8 mouse cellular contexts compared by ENCODE assay signal in the genomic region with DNA sequence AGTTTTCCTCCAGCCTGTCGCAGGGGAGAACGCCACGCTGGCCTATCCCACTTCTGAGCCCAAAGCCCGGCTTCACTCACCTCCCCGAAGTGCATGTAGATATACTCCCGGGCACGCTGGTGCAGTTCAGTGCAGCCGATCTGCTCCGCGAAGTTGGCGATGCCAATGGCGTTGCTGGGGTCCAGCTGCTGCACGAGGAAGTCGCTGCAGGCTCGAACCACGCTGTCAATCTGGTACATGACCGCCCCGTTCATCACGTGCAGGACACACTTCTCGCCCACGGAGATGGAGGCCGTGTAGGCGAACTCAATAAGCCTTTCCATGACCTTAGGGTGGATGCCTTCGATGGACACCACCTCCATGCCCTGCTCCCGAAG. TPM values are rescaled to one million over a fixed set of nuclear protein-coding genes. Genes with fewer than 3 reads are reported as not detected.
A peak's percentile ranks its signal among the peaks of the same experiment; 100 is the strongest.
DNase-seq lines count a peak whose midpoint lies in the region; ATAC-seq and TF ChIP-seq lines count a peak whose summit lies in the region.

No protein-coding gene starts in this region.

- intact Hi-C loops in heart, postnatal 10 days (cut with DNase I) = loop anchor here (5.0 kb wide), 1 partner anchor 120 kb away; no protein-coding TSS in a partner anchor
- intact Hi-C loops in left cerebral cortex, postnatal 14 days (cut with DNase I) = loop anchor here (10.0 kb wide), 1 partner anchor 118 kb away; no protein-coding TSS in a partner anchor

- H3K9me3 ChIP-seq in heart, embryonic 15.5 days (replicated peaks) = no peaks in the 10 kb centered on the region
- no peaks in the 10 kb centered on the region for H3K9me3 ChIP-seq in G1E (replicated peaks)
- H3K9me3 ChIP-seq in hindbrain, embryonic 10.5 days = no peaks in the 10 kb centered on the region
- no peaks in the 10 kb centered on the region for H3K9me3 ChIP-seq in midbrain, embryonic 10.5 days (replicated peaks)

- H3K9ac ChIP-seq in heart, embryonic 15.5 days = peak overlapping the region; percentile 100

- peak overlapping the region; percentile 83 for H3K4me2 ChIP-seq in heart, embryonic 15.5 days

- TF ChIP-seq CTCF in G1E (IDR thresholded peaks at IDR 0.05; ENCODE audit: low read depth, low read length) = no peak

- DNase-seq in heart, postnatal 10 days = no peak
- DNase-seq in G1E (ENCODE audit: low spot score) = no peak
- no peak for DNase-seq in hindbrain, embryonic 10.5 days (ENCODE audit: low spot score)
- no peak for DNase-seq in midbrain, embryonic 10.5 days (ENCODE audit: low spot score)
- DNase-seq in left cerebral cortex, postnatal 14 days (ENCODE audit: low spot score in 2 of 2) = no peak
- no peak for DNase-seq in layer of hippocampus, adult 9-11 months
- no peak for DNase-seq in right cerebral cortex, postnatal 4 days

- peaks cover 22% of the 10 kb centered on the region for H3K4me1 ChIP-seq in heart, embryonic 15.5 days (replicated peaks)
- H3K4me1 ChIP-seq in G1E (ENCODE audit: insufficient read depth, low read depth, low read length) = peaks cover 66% of the 10 kb centered on the region
- H3K4me1 ChIP-seq in hindbrain, embryonic 10.5 days (replicated peaks) = peaks cover 30% of the 10 kb centered on the region
- H3K4me1 ChIP-seq in midbrain, embryonic 10.5 days = peaks cover 28% of the 10 kb centered on the region

- peak overlapping the region; percentile 98 for H3K27ac ChIP-seq in heart, embryonic 15.5 days
- peak overlapping the region; percentile 98; the same call in 1 of the 2 replicates for H3K27ac ChIP-seq in hindbrain, embryonic 10.5 days
- H3K27ac ChIP-seq in midbrain, embryonic 10.5 days (replicated peaks) = peak overlapping the region; percentile 99

- H3K4me3 ChIP-seq in heart, embryonic 15.5 days = peak overlapping the region; percentile 97
- H3K4me3 ChIP-seq in G1E (ENCODE audit: low read depth, low read length) = peak overlapping the region; percentile 88
- H3K4me3 ChIP-seq in hindbrain, embryonic 10.5 days = peak overlapping the region; percentile 82
- H3K4me3 ChIP-seq in midbrain, embryonic 10.5 days = peak overlapping the region; percentile 76

- no peaks in the 10 kb centered on the region for H3K27me3 ChIP-seq in heart, embryonic 15.5 days
- H3K27me3 ChIP-seq in G1E (ENCODE audit: insufficient read depth, low read length) = no peaks in the 10 kb centered on the region
- peaks cover 30% of the 10 kb centered on the region for H3K27me3 ChIP-seq in hindbrain, embryonic 10.5 days (ENCODE audit: insufficient read depth, poor library complexity, severe bottlenecking)
- peaks cover 33% of the 10 kb centered on the region for H3K27me3 ChIP-seq in midbrain, embryonic 10.5 days (ENCODE audit: low read depth, poor library complexity, severe bottlenecking)

- no peak for ATAC-seq in heart, embryonic 15.5 days (replicated peaks; ENCODE audit: insufficient number of reproducible peaks, insufficient read depth, low FRiP score, low read depth)
- ATAC-seq in G1E (ENCODE audit: extremely low read depth, insufficient number of reproducible peaks, low FRiP score, poor library complexity, severe bottlenecking) = no peak

- 79% methylated on average over 25 of the region's 25 CpGs for WGBS in heart, embryonic 15.5 days
- WGBS in hindbrain, embryonic 10.5 days = 87% methylated on average over 25 of the region's 25 CpGs
- WGBS in midbrain, embryonic 10.5 days = 87% methylated on average over 25 of the region's 25 CpGs

- H3K36me3 ChIP-seq in heart, embryonic 15.5 days = peaks cover 38% of the 10 kb centered on the region
- H3K36me3 ChIP-seq in G1E (replicated peaks) = peaks cover 64% of the 10 kb centered on the region
- peaks cover 46% of the 10 kb centered on the region for H3K36me3 ChIP-seq in hindbrain, embryonic 10.5 days
- H3K36me3 ChIP-seq in midbrain, embryonic 10.5 days = peaks cover 49% of the 10 kb centered on the region

RNA-seq across cellular contexts. Expression of gene Keap1, which starts 2.2 kb away (rescaled TPM):
- polyA plus RNA-seq in heart, embryonic 15.5 days (2015; fragmentation: Nextera tagmentation; extraction: Ambion mirVana) = 43.4 and 56.9 TPM in 2 replicates
- total RNA-seq in heart, postnatal 10 days (2021) = 10 to 100 TPM; 38.5 to 39.5 TPM
- total RNA-seq in G1E (2014; fragmentation: Nextera tagmentation) (16.7 and 21.3 TPM in 2 replicates), G1E (2017) (46.4 and 48.1 TPM in 2 replicates)
- 73.3 and 81.7 TPM in 2 replicates for polyA plus RNA-seq in G1E (2012)
- 46.5 and 50.0 TPM in 2 replicates for polyA plus RNA-seq in hindbrain, embryonic 10.5 days (2016; fragmentation: Nextera tagmentation; extraction: Ambion mirVana)
- 47.1 and 50.8 TPM in 2 replicates for polyA plus RNA-seq in midbrain, embryonic 10.5 days (2016; fragmentation: Nextera tagmentation; extraction: Ambion mirVana)
- total RNA-seq in left cerebral cortex, postnatal 14 days (2021) = 10 to 100 TPM; 47.2 to 50.5 TPM

RNA-seq across cellular contexts. Expression of gene S1pr5, which starts 11.3 kb away (rescaled TPM):
- polyA plus RNA-seq in heart, embryonic 15.5 days (2015; fragmentation: Nextera tagmentation; extraction: Ambion mirVana) = 0.05 and 0.11 TPM in 2 replicates
- total RNA-seq in heart, postnatal 10 days (2021) = under 1 TPM; 0.41 to 0.50 TPM
- total RNA-seq in G1E (2014; fragmentation: Nextera tagmentation) (not detected in 2 replicates), G1E (2017) (0.11 TPM in 1 of 2 replicates, not detected in the other)
- not detected in 2 replicates for polyA plus RNA-seq in G1E (2012)
- polyA plus RNA-seq in hindbrain, embryonic 10.5 days (2016; fragmentation: Nextera tagmentation; extraction: Ambion mirVana) = 0.20 and 0.35 TPM in 2 replicates
- 0.10 and 0.11 TPM in 2 replicates for polyA plus RNA-seq in midbrain, embryonic 10.5 days (2016; fragmentation: Nextera tagmentation; extraction: Ambion mirVana)
- 1 to 10 TPM; 3.4 to 5.2 TPM for total RNA-seq in left cerebral cortex, postnatal 14 days (2021)

RNA-seq across cellular contexts. Expression of gene Atg4d, which starts 28.1 kb away (rescaled TPM):
- polyA plus RNA-seq in heart, embryonic 15.5 days (2015; fragmentation: Nextera tagmentation; extraction: Ambion mirVana) = 48.5 and 50.9 TPM in 2 replicates
- 10 to 100 TPM; 67.6 to 69.6 TPM for total RNA-seq in heart, postnatal 10 days (2021)
- total RNA-seq in G1E (2014; fragmentation: Nextera tagmentation) (7.0 and 14.5 TPM in 2 replicates), G1E (2017) (9.1 and 11.0 TPM in 2 replicates)
- polyA plus RNA-seq in G1E (2012) = 14.9 and 20.7 TPM in 2 replicates
- 52.3 and 59.4 TPM in 2 replicates for polyA plus RNA-seq in hindbrain, embryonic 10.5 days (2016; fragmentation: Nextera tagmentation; extraction: Ambion mirVana)
- polyA plus RNA-seq in midbrain, embryonic 10.5 days (2016; fragmentation: Nextera tagmentation; extraction: Ambion mirVana) = 48.6 and 49.9 TPM in 2 replicates
- total RNA-seq in left cerebral cortex, postnatal 14 days (2021) = 10 to 100 TPM; 35.3 to 37.5 TPM

RNA-seq across cellular contexts. Expression of gene Kri1, which starts 50.8 kb away (rescaled TPM):
- polyA plus RNA-seq in heart, embryonic 15.5 days (2015; fragmentation: Nextera tagmentation; extraction: Ambion mirVana) = 10.4 and 12.5 TPM in 2 replicates
- 10 to 100 TPM; 18.9 to 19.7 TPM for total RNA-seq in heart, postnatal 10 days (2021)
- 45.4 and 52.7 TPM in 2 replicates for total RNA-seq in G1E (2014; fragmentation: Nextera tagmentation)
- total RNA-seq in G1E (2017) = 74.3 and 89.3 TPM in 2 replicates
- polyA plus RNA-seq in G1E (2012) = 46.2 and 56.6 TPM in 2 replicates
- polyA plus RNA-seq in hindbrain, embryonic 10.5 days (2016; fragmentation: Nextera tagmentation; extraction: Ambion mirVana) = 17.6 and 19.4 TPM in 2 replicates
- 16.2 and 21.0 TPM in 2 replicates for polyA plus RNA-seq in midbrain, embryonic 10.5 days (2016; fragmentation: Nextera tagmentation; extraction: Ambion mirVana)
- total RNA-seq in left cerebral cortex, postnatal 14 days (2021) = 10 to 100 TPM; 31.9 to 32.3 TPM

RNA-seq across cellular contexts. Expression of gene Cdkn2d, which starts 54.2 kb away (rescaled TPM):
- polyA plus RNA-seq in heart, embryonic 15.5 days (2015; fragmentation: Nextera tagmentation; extraction: Ambion mirVana) = 88.6 and 96.4 TPM in 2 replicates
- 10 to 100 TPM; 24.5 to 25.3 TPM for total RNA-seq in heart, postnatal 10 days (2021)
- 15.4 and 35.8 TPM in 2 replicates for total RNA-seq in G1E (2014; fragmentation: Nextera tagmentation)
- total RNA-seq in G1E (2017) = 30.3 and 31.2 TPM in 2 replicates
- polyA plus RNA-seq in G1E (2012) = 14.3 and 17.4 TPM in 2 replicates
- 58.4 and 73.5 TPM in 2 replicates for polyA plus RNA-seq in hindbrain, embryonic 10.5 days (2016; fragmentation: Nextera tagmentation; extraction: Ambion mirVana)
- polyA plus RNA-seq in midbrain, embryonic 10.5 days (2016; fragmentation: Nextera tagmentation; extraction: Ambion mirVana) = 51.4 and 61.3 TPM in 2 replicates
- total RNA-seq in left cerebral cortex, postnatal 14 days (2021) = 10 to 100 TPM; 57.5 to 62.9 TPM
